Mouse (Mus musculus): ENCODE data around the gene Myb.

The Myb gene

GRCm38 (mm10) chr10:21082447-21082846 lies 78.3 kb downstream of the Myb start:
- DNase-seq (ENCODE audit: low spot score): no peak

- no peak for DNase-seq (ENCODE audit: low spot score)
Measured at GRCm38 (mm10) chr10:21077151-21077719, 83.5 kb downstream of the Myb start.

- no peak for DNase-seq (ENCODE audit: low spot score)
Measured at GRCm38 (mm10) chr10:21076731-21077130, 84.1 kb downstream of the Myb start.

- DNase-seq (ENCODE audit: low spot score): no peak
Measured at GRCm38 (mm10) chr10:21076137-21076536, 84.6 kb downstream of the Myb start.

All from ovary, postnatal 10 days (tissue).